10 mouse cellular contexts compared by ENCODE assay signal in genomic region chr4:102567676-102568254, GRCm38 (mm10).
DNase-seq lines count a peak whose midpoint lies in the region; ATAC-seq and TF ChIP-seq lines count a peak whose summit lies in the region.
"Had no signal": no experiment of that assay in that cellular context is flagged by ENCODE, and none has a peak within 500 bp of the region (broad histone marks: within the 10 kb centered on the region; RNA-seq: fewer than 3 reads in every experiment).

No protein-coding gene starts in this region.

- H3K27me3 ChIP-seq in lung, embryonic 14.5 days (ENCODE audit: insufficient read depth, low read length): no peaks in the 10 kb centered on the region
- no peaks in the 10 kb centered on the region for H3K27me3 ChIP-seq in heart, embryonic 14.5 days (ENCODE audit: control insufficient read depth, insufficient read depth, low read length)
- no peaks in the 10 kb centered on the region for H3K27me3 ChIP-seq in liver, embryonic 16.5 days (ENCODE audit: control insufficient read depth, insufficient read depth, low read depth, low read length)
- H3K27me3 ChIP-seq: neural tube, embryonic 12.5 days had no signal

- no peak overlapping the region for H3K9ac ChIP-seq in lung, embryonic 14.5 days
- no peak overlapping the region for H3K9ac ChIP-seq in heart, embryonic 14.5 days (ENCODE audit: low read length)
- no peak overlapping the region for H3K9ac ChIP-seq in liver, embryonic 16.5 days (ENCODE audit: low read depth, low read length)
- H3K9ac ChIP-seq: neural tube, embryonic 12.5 days had no signal

- H3K4me1 ChIP-seq in lung, embryonic 14.5 days (ENCODE audit: insufficient read depth): peaks cover 43% of the 10 kb centered on the region
- peaks cover 21 to 37% of the 10 kb centered on the region in 2 experiments for H3K4me1 ChIP-seq in heart, embryonic 14.5 days (ENCODE audit: control insufficient read depth in 2 of 2, insufficient read depth in 2 of 2, low read length in 2 of 2)
- H3K4me1 ChIP-seq in liver, embryonic 16.5 days (ENCODE audit: control insufficient read depth, low read depth, low read length): peaks cover 33% of the 10 kb centered on the region

- 18% methylated on average over 4 of the region's 4 CpGs for WGBS in lung, embryonic 14.5 days
- WGBS in heart, embryonic 14.5 days: 4% methylated on average over 4 of the region's 4 CpGs
- 3% methylated on average over 4 of the region's 4 CpGs for WGBS in liver, embryonic 16.5 days (ENCODE audit: insufficient replicate concordance)

- H3K27ac ChIP-seq in lung, embryonic 14.5 days (ENCODE audit: low read depth): peak overlapping the region; percentile 40; the same call in 1 of the 2 replicates
- peak overlapping the region; percentile 76 to 79 for H3K27ac ChIP-seq in heart, embryonic 14.5 days (replicated peaks in 1 of 2; ENCODE audit: control insufficient read depth in 1 of 2, insufficient read depth in 1 of 2, low read depth in 2 of 2, low read length in 2 of 2)
- peak overlapping the region; percentile 66 for H3K27ac ChIP-seq in liver, embryonic 16.5 days (ENCODE audit: low read length)
- H3K27ac ChIP-seq: neural tube, embryonic 12.5 days had no signal

- peak; percentile 23 for DNase-seq in CD4-positive, CD25-positive, alpha-beta regulatory T cell, adult 2 months (ENCODE audit: low read depth, low spot score)
- no peak for DNase-seq in lung, embryonic 14.5 days
- no peak for DNase-seq in lung, adult 18-20 months
- DNase-seq in kidney, postnatal 14 days: no peak
- DNase-seq in left cerebral cortex, adult 18-20 months (ENCODE audit: low spot score in 2 of 2): no peak
- DNase-seq: layer of hippocampus, adult 9-11 months had no signal

- H3K4me2 ChIP-seq in lung, embryonic 14.5 days: no peak overlapping the region
- peak overlapping the region; percentile 82; the same call in 1 of the 2 replicates for H3K4me2 ChIP-seq in heart, embryonic 14.5 days (ENCODE audit: low read length)
- H3K4me2 ChIP-seq in liver, embryonic 16.5 days (ENCODE audit: low read depth, low read length): peak overlapping the region; percentile 0; the same call in 1 of the 2 replicates

- no peak for TF ChIP-seq CTCF in lung, embryonic 14.5 days (IDR thresholded peaks at IDR 0.05; ENCODE audit: low read depth)

- H3K36me3 ChIP-seq in lung, embryonic 14.5 days (ENCODE audit: insufficient read depth): no peaks in the 10 kb centered on the region
- H3K36me3 ChIP-seq in heart, embryonic 14.5 days (ENCODE audit: control insufficient read depth, insufficient read depth, low read length): no peaks in the 10 kb centered on the region
- H3K36me3 ChIP-seq in liver, embryonic 16.5 days (ENCODE audit: control insufficient read depth, insufficient read depth): no peaks in the 10 kb centered on the region
- H3K36me3 ChIP-seq: neural tube, embryonic 12.5 days had no signal

- no peaks in the 10 kb centered on the region for H3K9me3 ChIP-seq in lung, embryonic 14.5 days (ENCODE audit: low read depth, low read length)
- no peaks in the 10 kb centered on the region for H3K9me3 ChIP-seq in heart, embryonic 14.5 days (ENCODE audit: control insufficient read depth, low read length)
- no peaks in the 10 kb centered on the region for H3K9me3 ChIP-seq in liver, embryonic 16.5 days (replicated peaks; ENCODE audit: control insufficient read depth, low read length)
- H3K9me3 ChIP-seq: neural tube, embryonic 12.5 days had no signal

- ATAC-seq in CD4-positive, CD25-positive, alpha-beta regulatory T cell, adult 4 months: no peak
- no peak for ATAC-seq in lung, embryonic 14.5 days (ENCODE audit: insufficient read depth)
- ATAC-seq in heart, embryonic 14.5 days (ENCODE audit: insufficient number of reproducible peaks, insufficient read depth, low FRiP score, low read depth): no peak
- ATAC-seq in liver, embryonic 16.5 days (ENCODE audit: low read depth): peak; percentile 54

- no peak overlapping the region for H3K4me3 ChIP-seq in lung, embryonic 14.5 days (ENCODE audit: low read depth, low read length)
- no peak overlapping the region for H3K4me3 ChIP-seq in heart, embryonic 14.5 days (ENCODE audit: control insufficient read depth in 1 of 2, insufficient read depth in 1 of 2, low read depth in 1 of 2, low read length in 2 of 2)
- no peak overlapping the region for H3K4me3 ChIP-seq in liver, embryonic 16.5 days (ENCODE audit: low read depth, low read length)
- H3K4me3 ChIP-seq: neural tube, embryonic 12.5 days had no signal
